Mouse (Mus musculus) embryonic facial prominence, embryonic 14.5 days (tissue): ENCODE data around the gene Mrpl18. TPM values are rescaled to one million over a fixed set of nuclear protein-coding genes. Genes with fewer than 3 reads are reported as not detected.
A peak's percentile ranks its signal among the peaks of the same experiment; 100 is the strongest.
"Not testable (repeated sequence)": the region's sequence is repeated elsewhere in the genome, so short reads cannot be mapped to it uniquely, and the experiment has no call there.

Experiments used
- ATAC-seq: fragments of 200-750 bp; cut with Nextera tagmentation; 2 replicates; pipeline ENCODE4 v1.8.0; 2017; ENCODE audit warnings: low read depth, moderate number of reproducible peaks, moderate TSS enrichment
- DNase-seq: peaks from one replicate; pipeline ENCODE4 v3.0.0-alpha.2; 2015; ENCODE audit warnings: low spot score
- H3K27ac ChIP-seq: fragments of 300-500 bp; sonication (generic); replicated peaks from 2 replicates; pipeline ENCODE4 v1.5.1; 2014; ENCODE audit warnings: low read depth, mild to moderate bottlenecking, low read length, moderate library complexity
- H3K27me3 ChIP-seq: fragments of 300-500 bp; sonication (generic); replicated peaks from 2 replicates; pipeline ENCODE4 v1.6.1; 2014; ENCODE audit warnings: low read length; ENCODE audit not compliant: control insufficient read depth, insufficient read depth
- H3K36me3 ChIP-seq: fragments of 300-500 bp; sonication (generic); 2 replicates; pipeline ENCODE4 v1.6.1; 2014; ENCODE audit warnings: low read length, mixed read lengths; ENCODE audit not compliant: control insufficient read depth, insufficient read depth
- H3K4me1 ChIP-seq: fragments of 300-500 bp; sonication (generic); 2 replicates; pipeline ENCODE4 v1.6.1; 2014; ENCODE audit warnings: antibody characterized with exemption, low read length; ENCODE audit not compliant: control insufficient read depth, insufficient read depth
- H3K4me2 ChIP-seq: fragments of 300-500 bp; sonication (generic); 2 replicates; pipeline ENCODE4 v1.6.1; 2014; ENCODE audit warnings: low read depth, mild to moderate bottlenecking, low read length, moderate library complexity, mixed read lengths
- H3K4me3 ChIP-seq: fragments of 300-500 bp; sonication (generic); 2 replicates; pipeline ENCODE4 v1.5.1; 2014; ENCODE audit warnings: low read depth, mild to moderate bottlenecking, low read length
- H3K9ac ChIP-seq: fragments of 300-500 bp; sonication (generic); 2 replicates; pipeline ENCODE4 v1.6.1; 2014; ENCODE audit warnings: low read depth, mild to moderate bottlenecking, low read length, moderate library complexity, mixed read lengths
- H3K9me3 ChIP-seq: fragments of 300-500 bp; sonication (generic); 2 replicates; pipeline ENCODE4 v1.6.1; 2016; ENCODE audit warnings: low read length; ENCODE audit not compliant: control insufficient read depth
- WGBS: fragments of 180-500 bp; shearing (Covaris S2); extraction: QIAGEN DNeasy Blood & Tissue Kit; methylation state at CpG from one replicate; pipeline ENCODE4 v1.1.7; 2014; 5-methylcytosine and 5-hydroxymethylcytosine counted together
- polyA plus RNA-seq: library from polyadenylated mRNA; unstranded; fragments of >200 nt; fragmentation: Nextera tagmentation; extraction: Ambion mirVana; gene quantifications from 2 replicates; pipeline ENCODE4 v1.2.1, GENCODE M21; 2014

Gene Mrpl18
- polyA plus RNA-seq, 1 experiment from 2014 or later = 123 TPM

- DNase-seq = peak; percentile 69
- 44% methylated on average over 11 of the region's 12 CpGs for WGBS
- no peaks in the 10 kb centered on the region for H3K27me3 ChIP-seq
- peak; percentile 87 for ATAC-seq
- 0 out of 2 replicates have a peak overlapping the region, but pooled peaks have one; percentile 14 for H3K9ac ChIP-seq
- 0 out of 2 replicates have a peak, but pooled peaks cover 5% of the 10 kb centered on the region for H3K4me1 ChIP-seq
- peaks cover 24% of the 10 kb centered on the region; the same call in 1 of the 2 replicates for H3K36me3 ChIP-seq
- H3K4me2 ChIP-seq = no peak overlapping the region
- no peak overlapping the region for H3K4me3 ChIP-seq
- H3K27ac ChIP-seq = peak overlapping the region; percentile 61
- H3K9me3 ChIP-seq = no peaks in the 10 kb centered on the region
These were observed 12.5 kb downstream of the Mrpl18 start for GRCm38 (mm10) chr17:12903372-12904333.

GRCm38 (mm10) chr17:12902291-12902690, 13.9 kb downstream of the Mrpl18 start:
- H3K4me3 ChIP-seq = no peak overlapping the region
- H3K4me1 ChIP-seq = 0 out of 2 replicates have a peak, but pooled peaks cover 5% of the 10 kb centered on the region
- H3K4me2 ChIP-seq = no peak overlapping the region
- DNase-seq (no peak), ATAC-seq (no peak)
- WGBS = 91% methylated on average over 6 of the region's 6 CpGs
- no peak overlapping the region for H3K27ac ChIP-seq
- no peaks in the 10 kb centered on the region for H3K27me3 ChIP-seq
- no peaks in the 10 kb centered on the region for H3K9me3 ChIP-seq
- H3K36me3 ChIP-seq = peaks cover 24% of the 10 kb centered on the region; the same call in 1 of the 2 replicates
- H3K9ac ChIP-seq = no peak overlapping the region

GRCm38 (mm10) chr17:12898607-12899006, 17.5 kb downstream of the Mrpl18 start:
- not testable (repeated sequence) for H3K9ac ChIP-seq, DNase-seq, H3K9me3 ChIP-seq, H3K4me1 ChIP-seq, ATAC-seq, H3K27me3 ChIP-seq, H3K4me2 ChIP-seq, H3K4me3 ChIP-seq
- 22% methylated on average over 2 of the region's 2 CpGs for WGBS
- Histone ChIP-seq H3K27ac (peak overlapping the region; percentile 44; the same call in 1 of the 2 replicates), H3K36me3 (peaks cover 22% of the 10 kb centered on the region; the same call in 1 of the 2 replicates)

- 84% methylated on average over 5 of the region's 5 CpGs for WGBS
- no peak for ATAC-seq
- H3K36me3 ChIP-seq = peaks cover 18% of the 10 kb centered on the region; the same call in 1 of the 2 replicates
- H3K4me2 ChIP-seq = no peak overlapping the region
- H3K27ac ChIP-seq = no peak overlapping the region; the same call in 1 of the 2 replicates
- H3K4me1 ChIP-seq = no peaks in the 10 kb centered on the region
- no peaks in the 10 kb centered on the region for H3K9me3 ChIP-seq
- no peak overlapping the region for H3K4me3 ChIP-seq
- H3K27me3 ChIP-seq = no peaks in the 10 kb centered on the region
- DNase-seq = no peak
- no peak overlapping the region for H3K9ac ChIP-seq
These were observed 18.5 kb downstream of the Mrpl18 start for GRCm38 (mm10) chr17:12897674-12898073.

DNA sequence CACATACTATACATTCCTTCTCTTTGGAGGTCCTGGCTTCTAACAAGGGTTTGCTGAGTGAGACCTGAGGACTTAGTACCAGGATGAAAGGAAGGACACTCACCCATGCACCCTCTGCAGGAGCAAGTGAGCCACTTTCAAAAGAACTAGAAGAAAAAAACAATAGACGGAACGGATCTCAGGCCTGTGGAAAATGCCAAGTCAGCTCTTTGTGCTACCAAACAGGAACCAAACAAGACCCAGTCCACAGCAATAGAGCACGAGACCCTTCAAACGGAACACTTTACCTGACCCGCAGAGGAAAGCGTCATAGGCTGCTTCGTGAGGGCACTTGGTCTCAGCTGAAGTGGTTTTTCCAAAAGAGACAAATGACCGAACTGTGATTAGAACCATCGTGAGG, 24.1 kb downstream of the Mrpl18 start:
- no peak for DNase-seq
- Histone ChIP-seq H3K4me2 (no peak overlapping the region), H3K4me1 (peaks cover 1% of the 10 kb centered on the region; the same call in 1 of the 2 replicates), H3K27me3 (no peaks in the 10 kb centered on the region), H3K4me3 (no peak overlapping the region), H3K9ac (no peak overlapping the region), H3K27ac (no peak overlapping the region), H3K9me3 (no peaks in the 10 kb centered on the region), H3K36me3 (peaks cover 6% of the 10 kb centered on the region; the same call in 1 of the 2 replicates)
- no peak for ATAC-seq
- 96% methylated on average over 9 of the region's 9 CpGs for WGBS

DNA sequence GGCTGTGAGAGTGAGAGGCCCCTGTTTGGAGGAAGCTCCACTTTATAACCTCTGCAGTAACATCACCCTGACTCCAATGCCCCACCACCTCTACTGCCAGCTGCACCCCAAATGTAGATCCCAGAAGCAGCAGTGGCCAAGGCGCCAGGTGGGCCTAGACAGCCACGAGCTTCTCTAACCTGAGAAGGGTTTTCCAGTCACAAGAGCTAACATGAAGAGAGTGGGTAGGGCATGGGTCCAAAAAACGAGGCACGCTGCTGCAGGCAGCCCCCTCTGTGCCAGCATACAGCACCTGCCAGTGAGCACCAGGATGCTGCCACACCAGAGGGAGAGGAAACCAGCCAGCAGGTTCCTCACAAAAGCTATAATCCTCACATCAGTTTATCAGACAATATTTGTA, 25.1 kb downstream of the Mrpl18 start:
- Histone ChIP-seq H3K4me1 (peaks cover 6% of the 10 kb centered on the region; the same call in 1 of the 2 replicates), H3K36me3 (peaks cover 4% of the 10 kb centered on the region; the same call in 1 of the 2 replicates), H3K9me3 (no peaks in the 10 kb centered on the region), H3K4me3 (no peak overlapping the region), H3K27ac (no peak overlapping the region), H3K4me2 (no peak overlapping the region), H3K9ac (no peak overlapping the region), H3K27me3 (no peaks in the 10 kb centered on the region)
- 84% methylated on average over 4 of the region's 4 CpGs for WGBS
- ATAC-seq (no peak), DNase-seq (no peak)

- Histone ChIP-seq H3K27ac (peak overlapping the region; percentile 2; the same call in 1 of the 2 replicates), H3K36me3 (no peaks in the 10 kb centered on the region; the same call in 1 of the 2 replicates), H3K27me3 (no peaks in the 10 kb centered on the region), H3K4me1 (peaks cover 6% of the 10 kb centered on the region; the same call in 1 of the 2 replicates), H3K4me2 (no peak overlapping the region), H3K9me3 (no peaks in the 10 kb centered on the region), H3K9ac (no peak overlapping the region), H3K4me3 (no peak overlapping the region)
- WGBS = 61% methylated on average over 15 of the region's 15 CpGs
- DNase-seq (peak; percentile 87), ATAC-seq (0 out of 2 replicates have a peak, but pooled peaks have one; percentile 19)
These were observed 28.9 kb downstream of the Mrpl18 start for GRCm38 (mm10) chr17:12887021-12887775.

GRCm38 (mm10) chr17:12886620-12887019, 29.5 kb downstream of the Mrpl18 start:
- WGBS = 29% methylated on average over 6 of the region's 6 CpGs
- Histone ChIP-seq H3K9ac (no peak overlapping the region), H3K36me3 (no peaks in the 10 kb centered on the region; the same call in 1 of the 2 replicates), H3K4me3 (no peak overlapping the region), H3K27ac (no peak overlapping the region; the same call in 1 of the 2 replicates), H3K4me1 (peaks cover 6% of the 10 kb centered on the region; the same call in 1 of the 2 replicates), H3K9me3 (no peaks in the 10 kb centered on the region), H3K4me2 (no peak overlapping the region), H3K27me3 (no peaks in the 10 kb centered on the region)
- ATAC-seq = no peak
- no peak for DNase-seq
